Mouse (Mus musculus) heart, adult 2 months (tissue): ENCODE measurements at regions not wholly inside any gene's neighbourhood (a gene's known extent, or its start where the extent isn't known, plus 50 kb on each side); places are given as distances from the start of the nearest gene placed in this dataset.

Experiments used
- DNase-seq, 2 experiments: peaks; one replicate each; pipeline ENCODE4 v3.0.0; 2021
- H3K27ac ChIP-seq: fragments of 200-600 bp; 2 replicates; pipeline ENCODE4 v1.8.1; 2022
- H3K27me3 ChIP-seq: fragments of 200-500 bp; 2 replicates; pipeline ENCODE4 v1.6.1; 2012; ENCODE audit warnings: mild to moderate bottlenecking, low read length, inconsistent platforms, mixed read lengths; ENCODE audit not compliant: control insufficient read depth, insufficient read depth
- H3K36me3 ChIP-seq: fragments of 200-500 bp; 2 replicates; pipeline ENCODE4 v1.6.1; 2012; ENCODE audit warnings: low read length, inconsistent platforms; ENCODE audit not compliant: control insufficient read depth, insufficient read depth
- H3K4me1 ChIP-seq: fragments of 200-500 bp; 2 replicates; pipeline ENCODE4 v1.6.1; 2011; ENCODE audit warnings: low read length; ENCODE audit not compliant: control insufficient read depth, insufficient read depth
- H3K4me3 ChIP-seq: fragments of 200-600 bp; 2 replicates; pipeline ENCODE4 v1.8.1; 2022
- H3K79me2 ChIP-seq: fragments of 200-500 bp; replicated peaks from 2 replicates; pipeline ENCODE4 v1.6.1; 2012; ENCODE audit warnings: mild to moderate bottlenecking, inconsistent platforms, low read length, moderate library complexity, mixed read lengths; ENCODE audit not compliant: control insufficient read depth, insufficient read depth
- H3K9ac ChIP-seq: fragments of 200-500 bp; 2 replicates; pipeline ENCODE4 v1.6.1; 2012; ENCODE audit warnings: low read depth, mild to moderate bottlenecking, control low read depth, inconsistent platforms, low read length, mixed read lengths
- CTCF ChIP-seq: fragments of 200-600 bp; IDR thresholded peaks from 2 replicates; pipeline ENCODE4 v1.8.1; 2022; ENCODE audit warnings: antibody characterized with exemption, mild to moderate bottlenecking, moderate library complexity
- EP300 ChIP-seq: fragments of 200-500 bp; IDR thresholded peaks from 2 replicates; pipeline ENCODE4 v1.6.1; 2011; ENCODE audit warnings: low read depth, low read length, control low read depth; ENCODE audit not compliant: insufficient read depth
- POLR2A ChIP-seq: fragments of 200-500 bp; IDR thresholded peaks from 2 replicates; pipeline ENCODE4 v1.6.1; 2011; ENCODE audit warnings: mild to moderate bottlenecking, low read depth, low read length, control low read depth; ENCODE audit not compliant: insufficient read depth
- WGBS: fragments of 180-500 bp; shearing (Covaris S2); methylation state at CpG from one replicate; pipeline ENCODE4 v1.1.7; 2018; 5-methylcytosine and 5-hydroxymethylcytosine counted together
- intact Hi-C: fragments of 180-260 bp; cut with DNase I; formaldehyde crosslinking; loops from one replicate; pipeline ENCODE4 v1.15.1; 2025

GRCm38 (mm10) chr6:51118833-51119535 lies 313.5 kb upstream of the Nfe2l3 start:
- DNase-seq, result no peak

GRCm38 (mm10) chr6:51119691-51120302 lies 312.7 kb upstream of the Nfe2l3 start:
- TF ChIP-seq EP300 (no peak), CTCF (no peak), POLR2A (no peak)
- Histone ChIP-seq H3K27ac (no peak overlapping the region), H3K27me3 (no peaks in the 10 kb centered on the region), H3K9ac (no peak overlapping the region), H3K4me3 (no peak overlapping the region), H3K4me1 (no peaks in the 10 kb centered on the region; the same call in 1 of the 2 replicates), H3K36me3 (no peaks in the 10 kb centered on the region), H3K79me2 (no peaks in the 10 kb centered on the region)
- WGBS, result 64% methylated on average over 12 of the region's 12 CpGs
- DNase-seq, result peak; percentile 50 to 51
- intact Hi-C loops, result no loop called here

More at GRCm38 (mm10) chr6:51118833-51119535, 313.5 kb upstream of the Nfe2l3 start:
- TF ChIP-seq POLR2A (no peak), EP300 (no peak), CTCF (no peak)
- 42% methylated on average over 9 of the region's 9 CpGs for WGBS
- Histone ChIP-seq H3K4me1 (no peaks in the 10 kb centered on the region; the same call in 1 of the 2 replicates), H3K79me2 (no peaks in the 10 kb centered on the region), H3K27ac (no peak overlapping the region), H3K4me3 (no peak overlapping the region), H3K27me3 (no peaks in the 10 kb centered on the region), H3K9ac (no peak overlapping the region), H3K36me3 (no peaks in the 10 kb centered on the region)
- intact Hi-C loops, result no loop called here

GRCm38 (mm10) chr6:51122941-51123340 lies 309.5 kb upstream of the Nfe2l3 start:
- no peaks in the 10 kb centered on the region for H3K36me3 ChIP-seq
- intact Hi-C loops, result no loop called here
- DNase-seq, result no peak
- H3K27ac ChIP-seq, result no peak overlapping the region
- no peak overlapping the region for H3K9ac ChIP-seq
- TF ChIP-seq CTCF (no peak), POLR2A (no peak), EP300 (no peak)
- WGBS, result 30% methylated on average over 5 of the region's 5 CpGs
- H3K4me3 ChIP-seq, result no peak overlapping the region
- no peaks in the 10 kb centered on the region; the same call in 1 of the 2 replicates for H3K4me1 ChIP-seq
- no peaks in the 10 kb centered on the region for H3K27me3 ChIP-seq
- H3K79me2 ChIP-seq, result no peaks in the 10 kb centered on the region

- H3K27ac ChIP-seq, result no peak overlapping the region
- peaks cover 3% of the 10 kb centered on the region; the same call in 1 of the 2 replicates for H3K4me1 ChIP-seq
- H3K4me3 ChIP-seq, result no peak overlapping the region
- H3K9ac ChIP-seq, result no peak overlapping the region
- intact Hi-C loops, result loop anchor here (2.0 kb wide), 1 partner anchor 91 kb away; no protein-coding TSS in a partner anchor
- no peaks in the 10 kb centered on the region for H3K27me3 ChIP-seq
- no peak for DNase-seq
- no peaks in the 10 kb centered on the region for H3K79me2 ChIP-seq
- no peaks in the 10 kb centered on the region; the same call in 1 of the 2 replicates for H3K36me3 ChIP-seq
- WGBS, result 88% methylated on average over 6 of the region's 6 CpGs
- TF ChIP-seq POLR2A (no peak), EP300 (no peak), CTCF (no peak)
Measured at GRCm38 (mm10) chr6:51127851-51128250, 304.6 kb upstream of the Nfe2l3 start.

- TF ChIP-seq POLR2A (no peak), EP300 (no peak), CTCF (no peak)
- 84% methylated on average over 13 of the region's 13 CpGs for WGBS
- H3K79me2 ChIP-seq, result no peaks in the 10 kb centered on the region
- H3K27me3 ChIP-seq, result no peaks in the 10 kb centered on the region
- peaks cover 3% of the 10 kb centered on the region; the same call in 1 of the 2 replicates for H3K4me1 ChIP-seq
- intact Hi-C loops, result loop anchor here (2.0 kb wide), 1 partner anchor 92 kb away; no protein-coding TSS in a partner anchor
- no peak for DNase-seq
- H3K36me3 ChIP-seq, result no peaks in the 10 kb centered on the region; the same call in 1 of the 2 replicates
- H3K27ac ChIP-seq, result peak overlapping the region; percentile 88
- peak overlapping the region; percentile 58 for H3K4me3 ChIP-seq
- H3K9ac ChIP-seq, result no peak overlapping the region
Measured at GRCm38 (mm10) chr6:51129096-51129495, 303.4 kb upstream of the Nfe2l3 start.
